Mouse (Mus musculus): ENCODE results near the gene Snx30.

DNA sequence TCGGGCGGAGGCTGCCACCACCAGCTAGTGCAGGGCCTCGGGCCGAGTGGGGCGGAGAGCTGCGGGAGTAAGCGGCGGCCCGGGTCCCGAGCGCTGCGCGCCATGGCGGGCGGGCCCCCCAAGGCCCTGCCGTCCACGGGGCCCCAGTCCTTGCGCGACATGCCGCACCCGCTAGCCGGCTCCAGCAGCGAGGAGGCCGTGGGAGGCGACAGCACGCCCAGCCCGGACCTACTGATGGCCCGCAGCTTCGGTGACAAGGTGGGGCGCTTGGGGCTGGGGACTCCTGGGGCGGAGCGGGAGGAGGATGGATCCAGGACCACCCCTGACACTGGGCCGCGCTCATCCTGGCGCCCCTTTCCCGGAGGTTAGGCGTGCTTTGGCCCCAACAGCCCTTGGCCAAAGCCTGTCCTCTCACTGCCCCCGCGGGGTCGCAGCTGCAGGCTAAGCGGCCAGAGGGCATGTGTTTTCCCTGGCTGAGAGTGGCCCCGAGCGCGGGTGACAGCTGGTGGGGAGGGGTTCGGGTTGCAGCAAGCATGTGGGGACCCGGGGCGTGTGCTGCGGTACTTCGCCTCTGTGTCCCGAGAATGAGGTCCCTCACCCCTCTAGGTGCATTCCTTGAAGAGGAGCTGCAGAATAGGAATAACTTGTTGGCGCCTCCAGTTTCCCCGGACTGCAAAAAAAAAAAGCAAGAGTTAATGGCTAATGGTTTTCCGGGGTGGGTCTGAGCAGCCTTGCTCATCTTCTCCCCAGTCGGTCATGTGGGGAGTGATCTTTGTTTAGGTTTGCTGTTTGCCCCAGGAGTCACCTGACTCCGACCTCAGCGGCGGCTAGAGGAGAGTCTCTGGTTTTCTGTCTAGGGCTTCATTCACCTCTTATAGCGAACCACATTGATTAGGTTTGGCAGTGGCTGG lies 583 bp downstream of the Snx30 start:
- no peak for TF ChIP-seq CTCF (IDR thresholded peaks at IDR 0.05)
- TF ChIP-seq POLR2A (IDR thresholded peaks at IDR 0.05; ENCODE audit: insufficient read depth, low read depth, low read length): no peak
- no peak for TF ChIP-seq EP300 (IDR thresholded peaks at IDR 0.05; ENCODE audit: insufficient read depth, low read depth, low read length)
